Mouse (Mus musculus): ENCODE data around the gene Tango2.

Tango2 gene

GRCm38 (mm10) chr16:18381621-18382258, 33.8 kb upstream of the Tango2 start:
- DNase-seq, result no peak

GRCm38 (mm10) chr16:18380495-18381063, 32.7 kb upstream of the Tango2 start:
- no peak for DNase-seq

GRCm38 (mm10) chr16:18379338-18380001, 31.6 kb upstream of the Tango2 start:
- DNase-seq, result peak; percentile 62

- peak; percentile 45 for DNase-seq
Observed at GRCm38 (mm10) chr16:18378489-18378888, 30.6 kb upstream of the Tango2 start.

- DNase-seq, result peak; percentile 67
Observed at GRCm38 (mm10) chr16:18377203-18377602, 29.3 kb upstream of the Tango2 start.

- no peak for DNase-seq
Observed at GRCm38 (mm10) chr16:18376297-18376954, 28.5 kb upstream of the Tango2 start.

- no peak for DNase-seq
Observed at GRCm38 (mm10) chr16:18373632-18374031, 25.7 kb upstream of the Tango2 start.

GRCm38 (mm10) chr16:18370197-18370596, 22.3 kb upstream of the Tango2 start:
- DNase-seq, result no peak

GRCm38 (mm10) chr16:18366849-18367248, 18.9 kb upstream of the Tango2 start:
- DNase-seq, result no peak

- no peak for DNase-seq
Observed at GRCm38 (mm10) chr16:18362948-18363347, 15.0 kb upstream of the Tango2 start.

GRCm38 (mm10) chr16:18360151-18360805, 12.4 kb upstream of the Tango2 start:
- DNase-seq, result no peak

- no peak for DNase-seq
Observed at GRCm38 (mm10) chr16:18357977-18358376, 10.1 kb upstream of the Tango2 start.

GRCm38 (mm10) chr16:18356961-18357360, 9.1 kb upstream of the Tango2 start:
- no peak for DNase-seq

- no peak for DNase-seq
Observed at GRCm38 (mm10) chr16:18353106-18353505, 5.2 kb upstream of the Tango2 start.

- peak; percentile 71 for DNase-seq
Observed at GRCm38 (mm10) chr16:18351313-18352055, 3.6 kb upstream of the Tango2 start.

GRCm38 (mm10) chr16:18349761-18350325, 1.9 kb upstream of the Tango2 start:
- no peak for DNase-seq

GRCm38 (mm10) chr16:18348601-18349175, 785 bp upstream of the Tango2 start:
- no peak for DNase-seq

- DNase-seq, result peak; percentile 90
Observed at GRCm38 (mm10) chr16:18345243-18345642, 2.7 kb downstream of the Tango2 start.

GRCm38 (mm10) chr16:18343778-18344177, 4.1 kb downstream of the Tango2 start:
- DNase-seq, result peak; percentile 96

GRCm38 (mm10) chr16:18342650-18343570, 5.0 kb downstream of the Tango2 start:
- peak; percentile 49 for DNase-seq

GRCm38 (mm10) chr16:18342076-18342475, 5.8 kb downstream of the Tango2 start:
- DNase-seq, result no peak
